Mouse (Mus musculus) G1E (cell line): ENCODE measurements at regions not wholly inside any gene's neighbourhood (a gene's known extent, or its start where the extent isn't known, plus 50 kb on each side); places are given as distances from the start of the nearest gene placed in this dataset.

Source experiments
- CTCF ChIP-seq: IDR thresholded peaks from 2 replicates; pipeline ENCODE4 v1.5.1; 2012; ENCODE audit warnings: low read depth, low read length, inconsistent platforms, mixed read lengths
- GATA1 ChIP-seq: IDR thresholded peaks from 2 replicates; pipeline ENCODE4 v1.6.1; 2012; ENCODE audit warnings: borderline replicate concordance, low read length, inconsistent platforms, mixed read lengths
- POLR2AphosphoS5 ChIP-seq: IDR thresholded peaks from 2 replicates; pipeline ENCODE4 v1.6.1; 2012; ENCODE audit warnings: low read depth, low read length, inconsistent platforms; ENCODE audit not compliant: insufficient replicate concordance
- TAL1 ChIP-seq: conservative IDR thresholded peaks from 2 replicates; pipeline ENCODE4 v1.6.1; 2012; ENCODE audit warnings: low read depth, low read length, inconsistent platforms, mixed read lengths

GRCm38 (mm10) chr9:14133372-14133771, 141.5 kb upstream of the Sesn3 start:
- no peak for TF ChIP-seq CTCF
- no peak for TF ChIP-seq GATA1
- no peak for TF ChIP-seq POLR2AphosphoS5
- no peak for TF ChIP-seq TAL1
